Mouse (Mus musculus) heart, embryonic 15.5 days (tissue): ENCODE measurements around the gene Lrrk1. TPM values are rescaled to one million over a fixed set of nuclear protein-coding genes. Genes with fewer than 3 reads are reported as not detected.

Experiments used
- ATAC-seq: fragments of 200-750 bp; cut with Nextera tagmentation; replicated peaks from 2 replicates; pipeline ENCODE4 v1.8.0; 2017; ENCODE audit warnings: low read depth, moderate TSS enrichment; ENCODE audit not compliant: insufficient number of reproducible peaks, insufficient read depth, low FRiP score
- H3K27ac ChIP-seq: fragments of 300-500 bp; sonication (generic); 2 replicates; pipeline ENCODE4 v1.5.1; 2015; ENCODE audit warnings: mild to moderate bottlenecking, inconsistent platforms
- H3K27me3 ChIP-seq: fragments of 300-500 bp; sonication (generic); 2 replicates; pipeline ENCODE4 v1.6.1; 2015; ENCODE audit warnings: inconsistent platforms
- H3K36me3 ChIP-seq: fragments of 300-500 bp; sonication (generic); 2 replicates; pipeline ENCODE4 v1.6.1; 2015; ENCODE audit warnings: mild to moderate bottlenecking, inconsistent platforms
- H3K4me1 ChIP-seq: fragments of 300-500 bp; sonication (generic); replicated peaks from 2 replicates; pipeline ENCODE4 v1.6.1; 2015; ENCODE audit warnings: inconsistent platforms
- H3K4me2 ChIP-seq: fragments of 300-500 bp; sonication (generic); 2 replicates; pipeline ENCODE4 v1.6.1; 2015; ENCODE audit warnings: inconsistent platforms, mild to moderate bottlenecking, moderate library complexity
- H3K4me3 ChIP-seq: fragments of 300-500 bp; sonication (generic); 2 replicates; pipeline ENCODE4 v1.5.1; 2015; ENCODE audit warnings: mild to moderate bottlenecking, inconsistent platforms
- H3K9ac ChIP-seq: fragments of 300-500 bp; sonication (generic); 2 replicates; pipeline ENCODE4 v1.6.1; 2015; ENCODE audit warnings: mild to moderate bottlenecking, inconsistent platforms
- H3K9me3 ChIP-seq: fragments of 300-500 bp; sonication (generic); replicated peaks from 2 replicates; pipeline ENCODE4 v1.6.1; 2016; ENCODE audit warnings: inconsistent platforms
- WGBS: fragments of 180-500 bp; shearing (Covaris S2); methylation state at CpG from one replicate; pipeline ENCODE4 v1.1.7; 2015; ENCODE audit warnings: mixed read lengths; 5-methylcytosine and 5-hydroxymethylcytosine counted together
- polyA plus RNA-seq: library from polyadenylated mRNA; unstranded; fragments of >200 nt; fragmentation: Nextera tagmentation; extraction: Ambion mirVana; gene quantifications from 2 replicates; pipeline ENCODE4 v1.2.1, GENCODE M21; 2015

Gene Lrrk1
- polyA plus RNA-seq, 1 experiment from 2014 or later: 7.8 TPM

- H3K36me3 ChIP-seq: no peaks in the 10 kb centered on the region
- ATAC-seq: no peak
- WGBS: 45% methylated on average over 2 of the region's 2 CpGs
These were observed 139.1 kb downstream of the Lrrk1 start for GRCm38 (mm10) chr7:66249020-66249419.

GRCm38 (mm10) chr7:66248270-66248669 lies 139.9 kb downstream of the Lrrk1 start:
- H3K9me3 ChIP-seq: no peaks in the 10 kb centered on the region
- H3K4me3 ChIP-seq: no peak overlapping the region
- ATAC-seq: no peak
- H3K4me1 ChIP-seq: peaks cover 8% of the 10 kb centered on the region
- H3K27me3 ChIP-seq: no peaks in the 10 kb centered on the region
- H3K4me2 ChIP-seq: no peak overlapping the region
- H3K9ac ChIP-seq: no peak overlapping the region
- H3K27ac ChIP-seq: no peak overlapping the region; the same call in 1 of the 2 replicates
- no peaks in the 10 kb centered on the region for H3K36me3 ChIP-seq

More at GRCm38 (mm10) chr7:66249020-66249419, 139.1 kb downstream of the Lrrk1 start:
- Histone ChIP-seq H3K9me3 (no peaks in the 10 kb centered on the region), H3K4me3 (no peak overlapping the region), H3K4me2 (no peak overlapping the region), H3K4me1 (peaks cover 10% of the 10 kb centered on the region), H3K9ac (no peak overlapping the region), H3K27me3 (no peaks in the 10 kb centered on the region), H3K27ac (no peak overlapping the region)

- no peak overlapping the region for H3K9ac ChIP-seq
- WGBS: 66% methylated on average over 12 of the region's 12 CpGs
- H3K36me3 ChIP-seq: no peaks in the 10 kb centered on the region
- ATAC-seq: no peak
- H3K4me1 ChIP-seq: peaks cover 8% of the 10 kb centered on the region
- no peak overlapping the region for H3K4me3 ChIP-seq
- H3K9me3 ChIP-seq: no peaks in the 10 kb centered on the region
- no peak overlapping the region for H3K27ac ChIP-seq
- H3K27me3 ChIP-seq: no peaks in the 10 kb centered on the region
- no peak overlapping the region for H3K4me2 ChIP-seq
These were observed 140.7 kb downstream of the Lrrk1 start for GRCm38 (mm10) chr7:66247274-66248021.

- Histone ChIP-seq H3K36me3 (no peaks in the 10 kb centered on the region), H3K4me1 (peaks cover 8% of the 10 kb centered on the region), H3K4me2 (no peak overlapping the region), H3K27ac (no peak overlapping the region), H3K27me3 (no peaks in the 10 kb centered on the region), H3K9ac (no peak overlapping the region), H3K4me3 (no peak overlapping the region), H3K9me3 (no peaks in the 10 kb centered on the region)
- WGBS: 71% methylated on average over 11 of the region's 11 CpGs
- ATAC-seq: no peak
These were observed 141.4 kb downstream of the Lrrk1 start for GRCm38 (mm10) chr7:66246716-66247235.

GRCm38 (mm10) chr7:66245646-66246045 lies 142.5 kb downstream of the Lrrk1 start:
- Histone ChIP-seq H3K27me3 (no peaks in the 10 kb centered on the region), H3K9me3 (no peaks in the 10 kb centered on the region), H3K9ac (no peak overlapping the region), H3K4me1 (peaks cover 8% of the 10 kb centered on the region), H3K36me3 (no peaks in the 10 kb centered on the region), H3K4me2 (no peak overlapping the region), H3K4me3 (no peak overlapping the region), H3K27ac (no peak overlapping the region)
- no peak for ATAC-seq
- 81% methylated on average over 5 of the region's 5 CpGs for WGBS

GRCm38 (mm10) chr7:66243766-66244325 lies 144.3 kb downstream of the Lrrk1 start:
- Histone ChIP-seq H3K4me3 (no peak overlapping the region), H3K27me3 (no peaks in the 10 kb centered on the region), H3K36me3 (no peaks in the 10 kb centered on the region), H3K4me2 (no peak overlapping the region), H3K9me3 (no peaks in the 10 kb centered on the region; the same call in 1 of the 2 replicates), H3K4me1 (0 out of 2 replicates have a peak, but pooled peaks cover 4% of the 10 kb centered on the region), H3K27ac (no peak overlapping the region), H3K9ac (no peak overlapping the region)
- no peak for ATAC-seq
- WGBS: 63% methylated on average over 7 of the region's 7 CpGs

GRCm38 (mm10) chr7:66241855-66242412 lies 146.2 kb downstream of the Lrrk1 start:
- Histone ChIP-seq H3K4me3 (no peak overlapping the region), H3K36me3 (no peaks in the 10 kb centered on the region), H3K4me1 (no peaks in the 10 kb centered on the region), H3K27me3 (no peaks in the 10 kb centered on the region), H3K9ac (no peak overlapping the region), H3K27ac (no peak overlapping the region), H3K4me2 (no peak overlapping the region), H3K9me3 (no peaks in the 10 kb centered on the region; the same call in 1 of the 2 replicates)
- WGBS: 88% methylated on average over 4 of the region's 4 CpGs
- no peak for ATAC-seq

- H3K4me1 ChIP-seq: peaks cover 10% of the 10 kb centered on the region
- no peak for ATAC-seq
- H3K27me3 ChIP-seq: no peaks in the 10 kb centered on the region
- no peaks in the 10 kb centered on the region; the same call in 1 of the 2 replicates for H3K9me3 ChIP-seq
- H3K27ac ChIP-seq: no peak overlapping the region
- H3K4me2 ChIP-seq: no peak overlapping the region
- 98% methylated on average over 3 of the region's 3 CpGs for WGBS
- no peaks in the 10 kb centered on the region for H3K36me3 ChIP-seq
- H3K9ac ChIP-seq: no peak overlapping the region
- H3K4me3 ChIP-seq: no peak overlapping the region
These were observed 150.0 kb downstream of the Lrrk1 start for GRCm38 (mm10) chr7:66238157-66238556.

GRCm38 (mm10) chr7:66233947-66234516 lies 154.1 kb downstream of the Lrrk1 start:
- H3K27ac ChIP-seq: peak overlapping the region; percentile 52

GRCm38 (mm10) chr7:66233141-66233946 lies 154.8 kb downstream of the Lrrk1 start:
- Histone ChIP-seq H3K4me1 (peaks cover 29% of the 10 kb centered on the region), H3K4me2 (no peak overlapping the region), H3K36me3 (no peaks in the 10 kb centered on the region), H3K27ac (peak overlapping the region; percentile 52), H3K27me3 (no peaks in the 10 kb centered on the region), H3K4me3 (no peak overlapping the region), H3K9ac (no peak overlapping the region), H3K9me3 (no peaks in the 10 kb centered on the region)
- WGBS: 45% methylated on average over 4 of the region's 4 CpGs
- peak; percentile 45; the same call in 1 of the 2 replicates for ATAC-seq

More at GRCm38 (mm10) chr7:66233947-66234516, 154.1 kb downstream of the Lrrk1 start:
- Histone ChIP-seq H3K4me2 (no peak overlapping the region), H3K27me3 (no peaks in the 10 kb centered on the region), H3K4me1 (peaks cover 29% of the 10 kb centered on the region), H3K4me3 (no peak overlapping the region), H3K36me3 (no peaks in the 10 kb centered on the region), H3K9ac (no peak overlapping the region), H3K9me3 (no peaks in the 10 kb centered on the region)
- WGBS: 72% methylated on average over 6 of the region's 6 CpGs
- no peak for ATAC-seq
